Mouse (Mus musculus) spleen, adult 2 months (tissue): ENCODE measurements around the gene Olfr1444.

Experiments used
- CTCF ChIP-seq: fragments of 200-500 bp; IDR thresholded peaks from 2 replicates; pipeline ENCODE4 v1.5.1; 2011; ENCODE audit warnings: mild to moderate bottlenecking, inconsistent platforms; ENCODE audit not compliant: insufficient read depth, insufficient read length, insufficient replicate concordance; ENCODE audit errors: extremely low read depth
- POLR2A ChIP-seq: fragments of 200-500 bp; IDR thresholded peaks from 2 replicates; pipeline ENCODE4 v1.6.1; 2011; ENCODE audit warnings: low read depth, low read length, inconsistent platforms

DNA sequence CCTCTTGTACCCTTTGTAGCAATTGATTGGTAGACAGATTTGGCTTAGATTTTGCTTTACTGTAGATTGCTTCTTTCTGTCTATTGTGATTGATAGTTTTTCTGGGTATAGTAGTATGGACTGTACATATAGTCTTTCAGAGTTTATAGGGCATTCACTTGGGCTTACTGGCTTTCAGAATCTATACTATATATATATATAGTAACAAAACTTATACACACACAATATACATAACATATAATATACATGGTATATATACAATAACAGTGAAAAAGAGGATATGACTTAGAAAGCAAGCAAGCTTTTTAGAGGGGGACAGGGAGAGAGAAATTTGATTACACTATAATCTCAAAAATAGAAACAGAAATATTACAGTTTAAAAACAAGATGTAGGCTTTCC, 10.7 kb upstream of the Olfr1444 start, which contains the start of gene Gm5244:
- TF ChIP-seq CTCF (no peak), POLR2A (no peak)
